Mouse (Mus musculus): ENCODE results near the gene Cdh10.

Cdh10 gene

GRCm38 (mm10) chr15:18818185-18818973, at the start of gene Cdh10:
Cdh10 (plus strand) TSS chr15:18818947.
- DNase-seq (ENCODE audit: low read depth, low spot score), result no peak

GRCm38 (mm10) chr15:18809148-18809827, 9.5 kb upstream of the Cdh10 start:
- no peak for DNase-seq (ENCODE audit: low read depth, low spot score)

GRCm38 (mm10) chr15:18817707-18818106, 1.0 kb upstream of the Cdh10 start:
- DNase-seq (ENCODE audit: low read depth, low spot score), result no peak

GRCm38 (mm10) chr15:18820226-18820625, 1.5 kb downstream of the Cdh10 start:
- no peak for DNase-seq (ENCODE audit: low read depth, low spot score)

- DNase-seq (ENCODE audit: low read depth, low spot score), result peak; percentile 82
Measured at GRCm38 (mm10) chr15:18821114-18821756, 2.5 kb downstream of the Cdh10 start.

GRCm38 (mm10) chr15:18823420-18823819, 4.7 kb downstream of the Cdh10 start:
- DNase-seq (ENCODE audit: low read depth, low spot score), result peak; percentile 17

- peak; percentile 71 for DNase-seq (ENCODE audit: low read depth, low spot score)
Measured at GRCm38 (mm10) chr15:18832263-18832662, 13.5 kb downstream of the Cdh10 start.

- DNase-seq (ENCODE audit: low read depth, low spot score), result no peak
Measured at GRCm38 (mm10) chr15:18841769-18842168, 23.0 kb downstream of the Cdh10 start.

GRCm38 (mm10) chr15:18844807-18845206, 26.1 kb downstream of the Cdh10 start:
- DNase-seq (ENCODE audit: low read depth, low spot score), result no peak

- DNase-seq (ENCODE audit: low read depth, low spot score), result no peak
Measured at GRCm38 (mm10) chr15:18850497-18850896, 31.8 kb downstream of the Cdh10 start.

- no peak for DNase-seq (ENCODE audit: low read depth, low spot score)
Measured at GRCm38 (mm10) chr15:18858135-18858534, 39.4 kb downstream of the Cdh10 start.

- DNase-seq (ENCODE audit: low read depth, low spot score), result no peak
Measured at GRCm38 (mm10) chr15:18869871-18870270, 51.1 kb downstream of the Cdh10 start.

- no peak for DNase-seq (ENCODE audit: low read depth, low spot score)
Measured at GRCm38 (mm10) chr15:18881467-18881866, 62.7 kb downstream of the Cdh10 start.

GRCm38 (mm10) chr15:18886673-18887072, 67.9 kb downstream of the Cdh10 start:
- no peak for DNase-seq (ENCODE audit: low read depth, low spot score)

GRCm38 (mm10) chr15:18888912-18889311, 70.2 kb downstream of the Cdh10 start:
- DNase-seq (ENCODE audit: low read depth, low spot score), result no peak

GRCm38 (mm10) chr15:18890358-18890757, 71.6 kb downstream of the Cdh10 start:
- no peak for DNase-seq (ENCODE audit: low read depth, low spot score)

- DNase-seq (ENCODE audit: low read depth, low spot score), result no peak
Measured at GRCm38 (mm10) chr15:18900776-18901175, 82.0 kb downstream of the Cdh10 start.

- DNase-seq (ENCODE audit: low read depth, low spot score), result no peak
Measured at GRCm38 (mm10) chr15:18904131-18904530, 85.4 kb downstream of the Cdh10 start.

- no peak for DNase-seq (ENCODE audit: low read depth, low spot score)
Measured at GRCm38 (mm10) chr15:18910612-18911011, 91.9 kb downstream of the Cdh10 start.

- DNase-seq (ENCODE audit: low read depth, low spot score), result no peak
Measured at GRCm38 (mm10) chr15:18925392-18926117, 106.8 kb downstream of the Cdh10 start.

GRCm38 (mm10) chr15:18926964-18927363, 108.2 kb downstream of the Cdh10 start:
- DNase-seq (ENCODE audit: low read depth, low spot score), result no peak

- DNase-seq (ENCODE audit: low read depth, low spot score), result no peak
Measured at GRCm38 (mm10) chr15:18952266-18952665, 133.5 kb downstream of the Cdh10 start.
